Comparison of ENCODE assay signal across 8 mouse cellular contexts in genomic region chr3:89213803-89214530, GRCm38 (mm10). TPM values are rescaled to one million over a fixed set of nuclear protein-coding genes. Genes with fewer than 3 reads are reported as not detected.
A peak's percentile ranks its signal among the peaks of the same experiment; 100 is the strongest.
DNase-seq lines count a peak whose midpoint lies in the region; ATAC-seq lines count a peak whose summit lies in the region.

No protein-coding gene starts in this region.

- peaks cover 3% of the 10 kb centered on the region; the same call in 1 of the 2 replicates for H3K36me3 ChIP-seq in hindbrain, embryonic 11.5 days (ENCODE audit: control insufficient read depth, insufficient read depth, low read length)

- peak overlapping the region; percentile 64 for H3K9ac ChIP-seq in hindbrain, embryonic 11.5 days (ENCODE audit: low read depth, low read length)

- peak overlapping the region; percentile 98 for H3K27ac ChIP-seq in hindbrain, embryonic 11.5 days (ENCODE audit: low read depth, low read length)

- DNase-seq in NIH3T3 (ENCODE audit: low read depth), result peak; percentile 97
- DNase-seq in cerebellum, adult 9-11 months, result peak; percentile 89
- DNase-seq in frontal cortex, adult 2 months (ENCODE audit: extremely low spot score in 1 of 2, low spot score in 1 of 2), result peak; percentile 80 to 91
- DNase-seq in hindbrain, embryonic 11.5 days (ENCODE audit: low spot score), result peak; percentile 98
- DNase-seq in layer of hippocampus, postnatal 14 days (ENCODE audit: low spot score in 2 of 2), result peak; percentile 91 to 93
- DNase-seq in lung, postnatal 10 days, result peak; percentile 97
- DNase-seq in ovary, postnatal 14 days (ENCODE audit: low spot score), result peak; percentile 90
- peak; percentile 73 to 77 for DNase-seq in thymus, postnatal 10 days (ENCODE audit: low spot score in 2 of 2)

- peak; percentile 89 for ATAC-seq in hindbrain, embryonic 11.5 days (ENCODE audit: low FRiP score)

- H3K9me3 ChIP-seq in hindbrain, embryonic 11.5 days (ENCODE audit: control insufficient read depth, low read length), result no peaks in the 10 kb centered on the region

- H3K27me3 ChIP-seq in hindbrain, embryonic 11.5 days (ENCODE audit: control insufficient read depth, insufficient read depth, low read length), result no peaks in the 10 kb centered on the region

- H3K4me2 ChIP-seq in hindbrain, embryonic 11.5 days (replicated peaks; ENCODE audit: low read depth, low read length), result peak overlapping the region; percentile 66

- under 1% methylated on average over 64 of the region's 69 CpGs for WGBS in hindbrain, embryonic 11.5 days

- no peaks in the 10 kb centered on the region; the same call in 1 of the 2 replicates for H3K4me1 ChIP-seq in hindbrain, embryonic 11.5 days (replicated peaks; ENCODE audit: control insufficient read depth, insufficient read depth, low read length)

- H3K4me3 ChIP-seq in hindbrain, embryonic 11.5 days (ENCODE audit: low read depth, low read length), result peak overlapping the region; percentile 63

RNA-seq across cellular contexts. Expression of gene Thbs3, which starts 1.0 kb away (rescaled TPM):
- 51.0 and 57.4 TPM in 2 replicates for polyA plus RNA-seq in frontal cortex, adult 2 months (2012; rRNA removed)
- 40.9 and 44.5 TPM in 2 replicates for polyA plus RNA-seq in hindbrain, embryonic 11.5 days (2014; fragmentation: Nextera tagmentation; extraction: Ambion mirVana)
- 10 to 100 TPM; 32.1 to 40.1 TPM for total RNA-seq in layer of hippocampus, postnatal 14 days (2021)

RNA-seq across cellular contexts. Expression of gene Gba, which starts 11.2 kb away (rescaled TPM):
- 65.4 and 68.7 TPM in 2 replicates for polyA plus RNA-seq in frontal cortex, adult 2 months (2012; rRNA removed)
- 43.7 and 47.3 TPM in 2 replicates for polyA plus RNA-seq in hindbrain, embryonic 11.5 days (2014; fragmentation: Nextera tagmentation; extraction: Ambion mirVana)
- total RNA-seq in layer of hippocampus, postnatal 14 days (2021), result 10 to 100 TPM; 64.1 to 68.8 TPM

RNA-seq across cellular contexts. Expression of gene Mtx1, which starts 12.9 kb away (rescaled TPM):
- 136 and 142 TPM in 2 replicates for polyA plus RNA-seq in frontal cortex, adult 2 months (2012; rRNA removed)
- polyA plus RNA-seq in hindbrain, embryonic 11.5 days (2014; fragmentation: Nextera tagmentation; extraction: Ambion mirVana), result 180 and 181 TPM in 2 replicates
- total RNA-seq in layer of hippocampus, postnatal 14 days (2021), result 10 to 100 TPM; 91.1 to 99.9 TPM

RNA-seq across cellular contexts. Expression of gene Muc1, which starts 14.9 kb away (rescaled TPM):
- 1.1 and 2.1 TPM in 2 replicates for polyA plus RNA-seq in frontal cortex, adult 2 months (2012; rRNA removed)
- polyA plus RNA-seq in hindbrain, embryonic 11.5 days (2014; fragmentation: Nextera tagmentation; extraction: Ambion mirVana), result 1.4 and 2.1 TPM in 2 replicates
- total RNA-seq in layer of hippocampus, postnatal 14 days (2021), result 1 to 10 TPM; 1.2 to 1.3 TPM

RNA-seq across cellular contexts. Expression of gene Fam189b, which starts 31.0 kb away (rescaled TPM):
- polyA plus RNA-seq in frontal cortex, adult 2 months (2012; rRNA removed), result 77.0 and 78.8 TPM in 2 replicates
- polyA plus RNA-seq in hindbrain, embryonic 11.5 days (2014; fragmentation: Nextera tagmentation; extraction: Ambion mirVana), result 18.5 and 19.8 TPM in 2 replicates
- total RNA-seq in layer of hippocampus, postnatal 14 days (2021), result 10 to 100 TPM; 68.1 to 72.0 TPM

Comparison
In these comparisons a context has a peak if more than half of its experiments do, and no peak if none do; other contexts are left out.
1. Peak in every context shown above with its lines: DNase-seq, ATAC-seq, H3K4me3 ChIP-seq and H3K27ac ChIP-seq.